Mouse (Mus musculus) MEL (cell line): ENCODE data around the gene Shbg. TPM values are rescaled to one million over a fixed set of nuclear protein-coding genes. Genes with fewer than 3 reads are reported as not detected.
A peak's percentile ranks its signal among the peaks of the same experiment; 100 is the strongest.

Experiments
- DNase-seq: peaks from one replicate; pipeline ENCODE4 v3.0.0; 2011; ENCODE audit warnings: low read depth, low spot score
- H3K27ac ChIP-seq: 2 replicates; pipeline ENCODE4 v1.5.1; 2012; ENCODE audit warnings: low read depth, mild to moderate bottlenecking, control low read depth, low read length, moderate library complexity; ENCODE audit not compliant: control insufficient read depth
- H3K27me3 ChIP-seq, 2 experiments: fragments of 150-350 bp in 1 of 2; sonication (generic) in 1 of 2; 2 replicates each; pipeline ENCODE4 v1.6.1; 2012; ENCODE audit warnings: low read length in 2 of 2, mild to moderate bottlenecking in 2 of 2, improper control_type of control experiment in 1 of 2, moderate library complexity in 1 of 2; ENCODE audit not compliant: insufficient read depth in 2 of 2, control insufficient read depth in 1 of 2
- H3K36me3 ChIP-seq, 2 experiments: 2 replicates each; pipeline ENCODE4 v1.6.1; 2012 to 2014; ENCODE audit warnings: low read length in 2 of 2, improper control_type of control experiment in 1 of 2, inconsistent platforms in 1 of 2, mild to moderate bottlenecking in 1 of 2; ENCODE audit not compliant: insufficient read depth in 2 of 2, control insufficient read depth in 1 of 2
- H3K4me1 ChIP-seq, 2 experiments: fragments of 150-350 bp in 1 of 2; sonication (generic) in 1 of 2; 2 replicates each; pipeline ENCODE4 v1.6.1; 2012; ENCODE audit warnings: low read length in 2 of 2, improper control_type of control experiment in 1 of 2, mild to moderate bottlenecking in 1 of 2; ENCODE audit not compliant: insufficient read depth in 2 of 2, control insufficient read depth in 1 of 2
- H3K4me3 ChIP-seq, 2 experiments: fragments of 150-350 bp in 1 of 2; sonication (generic) in 1 of 2; 2 replicates each; pipeline ENCODE4 v1.5.1; 2012; ENCODE audit warnings: low read depth in 2 of 2, low read length in 2 of 2, mild to moderate bottlenecking in 2 of 2, moderate library complexity in 2 of 2, control low read depth in 1 of 2, improper control_type of control experiment in 1 of 2; ENCODE audit not compliant: control insufficient read depth in 1 of 2, insufficient read depth in 1 of 2
- H3K79me2 ChIP-seq: 2 replicates; pipeline ENCODE4 v1.6.1; 2012; ENCODE audit warnings: mild to moderate bottlenecking, low read length, moderate library complexity; ENCODE audit not compliant: control insufficient read depth, poor library complexity, insufficient read depth
- H3K9ac ChIP-seq: 2 replicates; pipeline ENCODE4 v1.6.1; 2012; ENCODE audit warnings: low read depth, mild to moderate bottlenecking, control low read depth, low read length, moderate library complexity; ENCODE audit not compliant: control insufficient read depth, poor library complexity, severe bottlenecking
- H3K9me3 ChIP-seq: fragments of 150-350 bp; sonication (generic); replicated peaks from 2 replicates; pipeline ENCODE4 v1.6.1; 2012; ENCODE audit warnings: mild to moderate bottlenecking, low read length, improper control_type of control experiment, moderate library complexity; ENCODE audit not compliant: insufficient read depth
- BHLHE40 ChIP-seq: IDR thresholded peaks from 2 replicates; pipeline ENCODE4 v1.6.1; 2012; ENCODE audit warnings: low read depth, mild to moderate bottlenecking, inconsistent platforms, low read length, improper control_type of control experiment, borderline replicate concordance
- CTCF ChIP-seq, 3 experiments: IDR thresholded peaks in 2 of 3; conservative IDR thresholded peaks in 1 of 3; 2 replicates each; pipeline ENCODE4 v1.5.1; 2011 to 2012; ENCODE audit warnings: low read length in 3 of 3, low read depth in 2 of 3, mild to moderate bottlenecking in 2 of 3, improper control_type of control experiment in 1 of 3, inconsistent platforms in 1 of 3, mixed read lengths in 1 of 3, moderate library complexity in 1 of 3; ENCODE audit not compliant: control insufficient read depth in 1 of 3, insufficient read depth in 1 of 3, poor library complexity in 1 of 3, severe bottlenecking in 1 of 3
- E2F4 ChIP-seq: IDR thresholded peaks from 2 replicates; pipeline ENCODE4 v1.6.1; 2011; ENCODE audit warnings: low read depth, low read length, improper control_type of control experiment, borderline replicate concordance
- ELF1 ChIP-seq: IDR thresholded peaks from 2 replicates; pipeline ENCODE4 v1.6.1; 2014; ENCODE audit warnings: low read depth, mild to moderate bottlenecking, inconsistent platforms, low read length, improper control_type of control experiment, moderate library complexity
- EP300 ChIP-seq, 2 experiments: IDR thresholded peaks; 2 replicates each; pipeline ENCODE4 v1.6.1; 2011; ENCODE audit warnings: improper control_type of control experiment in 2 of 2, low read length in 2 of 2, low read depth in 1 of 2, mild to moderate bottlenecking in 1 of 2
- ETS1 ChIP-seq: IDR thresholded peaks from 2 replicates; pipeline ENCODE4 v1.6.1; 2012; ENCODE audit warnings: low read depth, mild to moderate bottlenecking, inconsistent platforms, low read length, improper control_type of control experiment, moderate library complexity
- GABPA ChIP-seq: IDR thresholded peaks from 2 replicates; pipeline ENCODE4 v1.6.1; 2012; ENCODE audit warnings: low read depth, mild to moderate bottlenecking, inconsistent platforms, low read length, improper control_type of control experiment, moderate library complexity
- HCFC1 ChIP-seq: IDR thresholded peaks from 2 replicates; pipeline ENCODE4 v1.6.1; 2012; ENCODE audit warnings: low read depth, mild to moderate bottlenecking, inconsistent platforms, low read length, improper control_type of control experiment, moderate library complexity
- JUND ChIP-seq: IDR thresholded peaks from 2 replicates; pipeline ENCODE4 v1.6.1; 2011; ENCODE audit warnings: low read depth, mild to moderate bottlenecking, improper control_type of control experiment, low read length
- MAFK ChIP-seq: IDR thresholded peaks from 2 replicates; pipeline ENCODE4 v1.6.1; 2011; ENCODE audit warnings: low read depth, mild to moderate bottlenecking, low read length, improper control_type of control experiment, borderline replicate concordance
- MAX ChIP-seq: IDR thresholded peaks from 2 replicates; pipeline ENCODE4 v1.6.1; 2011; ENCODE audit warnings: low read length, improper control_type of control experiment
- MXI1 ChIP-seq: IDR thresholded peaks from 2 replicates; pipeline ENCODE4 v1.6.1; 2011; ENCODE audit warnings: mild to moderate bottlenecking, low read depth, low read length, improper control_type of control experiment
- MYB ChIP-seq: IDR thresholded peaks from 2 replicates; pipeline ENCODE4 v1.6.1; 2011; ENCODE audit warnings: mild to moderate bottlenecking, low read depth, low read length, improper control_type of control experiment
- MYC ChIP-seq: IDR thresholded peaks from 2 replicates; pipeline ENCODE4 v1.6.1; 2011; ENCODE audit warnings: low read depth, mild to moderate bottlenecking, low read length, improper control_type of control experiment, moderate library complexity
- NELFE ChIP-seq: IDR thresholded peaks from 2 replicates; pipeline ENCODE4 v1.6.1; 2011; ENCODE audit warnings: low read depth, low read length, improper control_type of control experiment
- NRF1 ChIP-seq: IDR thresholded peaks from 2 replicates; pipeline ENCODE4 v1.6.1; 2014; ENCODE audit warnings: low read depth, mild to moderate bottlenecking, inconsistent platforms, low read length, improper control_type of control experiment, moderate library complexity; ENCODE audit not compliant: poor library complexity, insufficient read depth, severe bottlenecking
- POLR2A ChIP-seq, 2 experiments: IDR thresholded peaks; 2 replicates each; pipeline ENCODE4 v1.6.1; 2011 to 2012; ENCODE audit warnings: low read length in 2 of 2, mild to moderate bottlenecking in 2 of 2, control low read depth in 1 of 2, improper control_type of control experiment in 1 of 2, low read depth in 1 of 2, moderate library complexity in 1 of 2; ENCODE audit not compliant: control insufficient read depth in 1 of 2, insufficient read depth in 1 of 2, poor library complexity in 1 of 2
- POLR2AphosphoS2 ChIP-seq: IDR thresholded peaks from 2 replicates; pipeline ENCODE4 v1.6.1; 2011; ENCODE audit warnings: low read length, improper control_type of control experiment
- POLR2AphosphoS5 ChIP-seq: IDR thresholded peaks from 2 replicates; pipeline ENCODE4 v1.6.1; 2012; ENCODE audit warnings: low read depth, borderline replicate concordance, mild to moderate bottlenecking, inconsistent platforms, low read length, moderate library complexity, mixed read lengths
- RAD21 ChIP-seq: IDR thresholded peaks from 2 replicates; pipeline ENCODE4 v1.6.1; 2011; ENCODE audit warnings: mild to moderate bottlenecking, low read depth, low read length, improper control_type of control experiment
- RCOR1 ChIP-seq: IDR thresholded peaks from 2 replicates; pipeline ENCODE4 v1.6.1; 2012; ENCODE audit warnings: low read depth, mild to moderate bottlenecking, inconsistent platforms, low read length, improper control_type of control experiment
- SIN3A ChIP-seq: IDR thresholded peaks from 2 replicates; pipeline ENCODE4 v1.6.1; 2012; ENCODE audit warnings: low read length, improper control_type of control experiment, inconsistent platforms
- SMC3 ChIP-seq: IDR thresholded peaks from 2 replicates; pipeline ENCODE4 v1.6.1; 2011; ENCODE audit warnings: low read depth, low read length, improper control_type of control experiment
- TAL1 ChIP-seq: IDR thresholded peaks from 2 replicates; pipeline ENCODE4 v1.6.1; 2012; ENCODE audit warnings: mild to moderate bottlenecking, inconsistent platforms, low read length, moderate library complexity, mixed read lengths
- TCF12 ChIP-seq: IDR thresholded peaks from 2 replicates; pipeline ENCODE4 v1.6.1; 2014; ENCODE audit warnings: low read depth, mild to moderate bottlenecking, inconsistent platforms, low read length, improper control_type of control experiment, moderate library complexity
- USF1 ChIP-seq: IDR thresholded peaks from 2 replicates; pipeline ENCODE4 v1.6.1; 2014; ENCODE audit warnings: low read depth, mild to moderate bottlenecking, inconsistent platforms, low read length, improper control_type of control experiment, moderate library complexity
- ZC3H11A ChIP-seq: IDR thresholded peaks from 2 replicates; pipeline ENCODE4 v1.6.1; 2012; ENCODE audit warnings: low read depth, mild to moderate bottlenecking, inconsistent platforms, low read length, improper control_type of control experiment
- ZKSCAN1 ChIP-seq: IDR thresholded peaks from 2 replicates; pipeline ENCODE4 v1.6.1; 2012; ENCODE audit warnings: low read depth, mild to moderate bottlenecking, inconsistent platforms, low read length, improper control_type of control experiment, moderate library complexity
- ZMIZ1 ChIP-seq: IDR thresholded peaks from 2 replicates; pipeline ENCODE4 v1.6.1; 2012; ENCODE audit warnings: low read depth, mild to moderate bottlenecking, inconsistent platforms, low read length, improper control_type of control experiment, moderate library complexity
- polyA plus RNA-seq, 2 experiments: library from polyadenylated mRNA; stranded (reverse) in 1 of 2; unstranded in 1 of 2; fragments of >175 nt in 1 of 2; fragments of >200 nt in 1 of 2; gene quantifications; 2 replicates each; pipeline versions ENCODE4 v1.2.1 to v1.2.4; 2012; ENCODE audit warnings: low replicate concordance in 2 of 2, low read depth in 1 of 2; ENCODE audit not compliant: insufficient read length in 2 of 2, insufficient read depth in 1 of 2, missing spikeins in 1 of 2
- total RNA-seq: library from RNA; depleted of rRNA; stranded (reverse); fragments of 300-350 nt; gene quantifications from 2 replicates; pipeline ENCODE4 v1.2.3, GENCODE M21; 2012

The Shbg gene
- total and polyA plus RNA-seq, 3 experiments, result not detected

GRCm38 (mm10) chr11:69621571-69622268 is 4.0 kb upstream of the Shbg start, which contains the start of gene Sat2:
TSS of gene Sat2 (plus strand) at chr11:69622024.
- Histone ChIP-seq H3K4me3 (no peak within 1 kb of the TSS), H3K9me3 (no peaks in the 10 kb centered on the region), H3K4me1 (peaks cover 6 to 12% of the 10 kb centered on the region in 2 experiments), H3K9ac (0 out of 2 replicates have a peak within 1 kb of the TSS, but pooled peaks have one; percentile 20), H3K27ac (peak within 1 kb of the TSS; percentile 26), H3K79me2 (no peaks in the 10 kb centered on the region), H3K36me3 (peaks cover 0 to 10% of the 10 kb centered on the region in 2 experiments; a peak in 2 of 4 replicates), H3K27me3 (no peaks in the 10 kb centered on the region)
- no peak for DNase-seq
- TF ChIP-seq ELF1 (no peak), RAD21 (no peak), E2F4 (no peak), TAL1 (no peak), POLR2AphosphoS2 (no peak), NRF1 (no peak), HCFC1 (no peak), MAX (no peak), POLR2A (IDR thresholded peaks at IDR 0.05; ENCODE audit: control insufficient read depth in 1 of 2, insufficient read depth in 1 of 2, low read depth in 1 of 2, low read length in 2 of 2, poor library complexity in 1 of 2) (no peak), BHLHE40 (no peak), ETS1 (no peak), MXI1 (no peak), POLR2AphosphoS5 (no peak), SMC3 (no peak)
- TF ChIP-seq, all 39 proteins: peak for 0

- Histone ChIP-seq H3K79me2 (no peaks in the 10 kb centered on the region), H3K9ac (0 out of 2 replicates have a peak overlapping the region, but pooled peaks have one; percentile 25), H3K27ac (peak overlapping the region; percentile 26), H3K4me3 (peak overlapping the region in 1 of 2 experiments; percentile 20; a peak in 1 of 4 replicates), H3K27me3 (0 out of 4 replicates have a peak, but pooled peaks cover 1 to 3% of the 10 kb centered on the region in 2 experiments), H3K9me3 (no peaks in the 10 kb centered on the region), H3K36me3 (peaks cover 0 to 10% of the 10 kb centered on the region in 2 experiments; a peak in 2 of 4 replicates), H3K4me1 (peaks cover 6 to 12% of the 10 kb centered on the region in 2 experiments)
- peak; percentile 87 for DNase-seq
- no peak for TF ChIP-seq USF1
- TF ChIP-seq MAX, result 0 out of 2 replicates have a peak, but pooled peaks have one; percentile 25
- no peak for TF ChIP-seq MYB
- 0 out of 2 replicates have a peak, but pooled peaks have one; percentile 19 for TF ChIP-seq TCF12
- no peak for TF ChIP-seq ZMIZ1
- no peak for TF ChIP-seq ZKSCAN1
- TF ChIP-seq MYC, result no peak
- TF ChIP-seq EP300 (IDR thresholded peaks at IDR 0.05; ENCODE audit: low read depth in 1 of 2, low read length in 2 of 2), result peak in 1 of 2 experiments; percentile 43; a peak in 2 of 4 replicates
- TF ChIP-seq JUND, result no peak
- TF ChIP-seq NELFE, result no peak
- no peak for TF ChIP-seq E2F4
- TF ChIP-seq GABPA, result no peak
- TF ChIP-seq POLR2AphosphoS2, result no peak
- no peak for TF ChIP-seq RCOR1
- no peak for TF ChIP-seq CTCF (IDR thresholded peaks at IDR 0.05 in 2 of 3, conservative IDR thresholded peaks at IDR 0.05 in 1 of 3; ENCODE audit: control insufficient read depth in 1 of 3, insufficient read depth in 1 of 3, low read depth in 2 of 3, low read length in 3 of 3, poor library complexity in 1 of 3, severe bottlenecking in 1 of 3)
- no peak for TF ChIP-seq TAL1
- TF ChIP-seq MAFK, result no peak
- peak; percentile 68 for TF ChIP-seq MXI1
- no peak for TF ChIP-seq NRF1
- TF ChIP-seq ZC3H11A, result no peak
- peak; percentile 81 for TF ChIP-seq SIN3A
These were observed 2.8 kb upstream of the Shbg start for GRCm38 (mm10) chr11:69620394-69621081.
